Mouse (Mus musculus) cortical plate, adult 2 months (tissue): ENCODE results near the gene Nt5dc2.

ENCODE experiments used
- CTCF ChIP-seq: fragments of 200-500 bp; IDR thresholded peaks from 2 replicates; pipeline ENCODE4 v1.5.1; 2011; ENCODE audit warnings: mild to moderate bottlenecking, control low read depth, low read length; ENCODE audit not compliant: insufficient read depth; ENCODE audit errors: extremely low read depth
- POLR2A ChIP-seq: fragments of 200-500 bp; IDR thresholded peaks from 2 replicates; pipeline ENCODE4 v1.6.1; 2011; ENCODE audit warnings: mild to moderate bottlenecking, low read length, control low read depth; ENCODE audit not compliant: insufficient read depth; ENCODE audit errors: extremely low read depth

DNA sequence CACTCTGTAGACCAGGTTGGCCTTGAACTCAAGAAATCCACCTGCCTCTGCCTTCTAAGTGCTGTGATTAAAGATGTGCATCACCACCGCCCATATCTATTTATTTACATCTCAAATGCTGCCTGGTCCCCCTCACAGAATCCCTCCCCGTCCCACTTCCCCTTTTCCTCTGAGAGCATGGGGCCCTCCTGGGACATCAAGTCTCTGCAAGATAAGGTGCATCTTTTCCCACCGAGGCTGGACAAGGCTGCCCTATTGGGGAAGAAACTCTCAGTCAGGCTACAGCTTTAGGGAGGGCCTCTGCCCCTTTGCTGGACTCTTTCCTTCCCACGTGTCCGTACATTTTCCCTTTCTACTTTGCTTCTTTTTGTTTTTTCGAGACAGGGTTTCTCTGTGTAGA lies 38.7 kb downstream of the Nt5dc2 start:
- TF ChIP-seq POLR2A (no peak), CTCF (no peak)
